Mouse (Mus musculus) adrenal gland, postnatal 14 days (tissue): ENCODE data around the gene Hnrnpl. TPM values are rescaled to one million over a fixed set of nuclear protein-coding genes. Genes with fewer than 3 reads are reported as not detected.

Source experiments
- DNase-seq: peaks from one replicate; pipeline ENCODE4 v3.0.0; 2021; ENCODE audit warnings: mixed read lengths
- total RNA-seq: library from RNA; stranded (reverse); gene quantifications from 2 replicates; pipeline ENCODE4 v1.2.3, GENCODE M21; 2021

Hnrnpl gene
- total RNA-seq, 1 experiment from 2014 or later, result 423 TPM

DNA sequence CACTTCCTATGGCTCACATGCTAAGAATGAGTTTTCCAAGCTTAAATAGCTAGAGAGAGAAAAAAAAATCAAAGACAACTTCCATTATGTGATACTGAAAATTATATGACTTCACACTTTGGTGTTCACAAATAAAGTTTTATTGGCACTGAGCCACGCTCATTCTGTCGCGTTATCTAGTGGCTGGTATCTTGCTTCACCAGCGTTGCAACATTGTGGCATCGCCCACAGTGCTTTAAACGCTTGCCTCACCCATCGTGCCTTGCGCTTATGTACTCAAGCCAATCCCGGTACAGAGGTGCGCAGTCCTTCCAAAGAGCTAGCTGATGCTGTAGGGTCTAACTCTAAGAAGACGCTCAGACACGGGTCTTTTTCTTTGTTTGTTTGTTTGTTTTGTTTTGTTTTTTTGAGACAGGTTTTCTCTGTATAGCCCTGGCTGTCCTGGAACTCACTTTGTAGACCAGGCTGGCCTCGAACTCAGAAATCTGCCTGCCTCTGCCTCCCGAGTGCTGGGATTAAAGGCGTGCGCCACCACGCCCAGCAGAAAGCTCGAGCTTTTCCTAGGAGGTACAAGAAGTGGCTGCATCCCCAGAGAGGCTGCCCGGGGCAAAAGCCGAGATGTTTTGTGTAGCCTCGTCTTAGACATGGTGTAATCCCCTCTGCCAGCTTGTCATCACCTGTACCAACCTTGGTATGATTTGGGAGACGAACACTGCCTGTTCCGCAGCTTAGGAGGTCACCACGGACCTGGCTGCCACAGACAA lies 62.7 kb downstream of the Hnrnpl start:
- peak; percentile 38 for DNase-seq

Other genes with a start within 250 kb of the Hnrnpl start
- 52.3 and 56.3 TPM in 2 replicates for gene Samd4b, start 210.4 kb upstream of the Hnrnpl start, total RNA-seq
- gene Pak4, start 210.4 kb upstream of the Hnrnpl start, total RNA-seq, result 22.0 and 25.6 TPM in 2 replicates
- gene Acp7, start 177.2 kb upstream of the Hnrnpl start, total RNA-seq, result not detected in 2 replicates
- gene Fbxo27, start 115.7 kb upstream of the Hnrnpl start, total RNA-seq, result 0.63 and 2.6 TPM in 2 replicates
- gene Fbxo17, start 91.7 kb upstream of the Hnrnpl start, total RNA-seq, result 2.3 and 4.4 TPM in 2 replicates
- 82.1 and 82.9 TPM in 2 replicates for gene Mrps12, start 66.7 kb upstream of the Hnrnpl start, total RNA-seq
- gene Sars2, start 66.5 kb upstream of the Hnrnpl start, total RNA-seq, result 17.6 and 18.9 TPM in 2 replicates
- gene Ccer2, start 52.4 kb upstream of the Hnrnpl start, total RNA-seq, result not detected in 2 replicates
- 66.5 and 78.3 TPM in 2 replicates for gene Sirt2, start 41.8 kb upstream of the Hnrnpl start, total RNA-seq
- gene Nfkbib, start 41.0 kb upstream of the Hnrnpl start, total RNA-seq, result 38.5 and 43.0 TPM in 2 replicates
- 3.1 and 7.3 TPM in 2 replicates for gene Rinl, start 19.6 kb upstream of the Hnrnpl start, total RNA-seq
- gene Ech1, start 16.7 kb downstream of the Hnrnpl start, total RNA-seq, result 1,138 and 1,196 TPM in 2 replicates
- 18.7 and 32.4 TPM in 2 replicates for gene Lgals4, start 25.3 kb downstream of the Hnrnpl start, total RNA-seq
- gene Lgals7, start 55.3 kb downstream of the Hnrnpl start, total RNA-seq, result 1.1 TPM in 1 of 2 replicates, not detected in the other
- 0.19 and 0.60 TPM in 2 replicates for gene Capn12, start 72.9 kb downstream of the Hnrnpl start, total RNA-seq
- 271 and 282 TPM in 2 replicates for gene Actn4, start 153.8 kb downstream of the Hnrnpl start, total RNA-seq
- 233 and 240 TPM in 2 replicates for gene Eif3k, start 173.3 kb downstream of the Hnrnpl start, total RNA-seq
- gene Map4k1, start 173.5 kb downstream of the Hnrnpl start, total RNA-seq, result 1.8 and 7.9 TPM in 2 replicates